Mouse (Mus musculus) heart, embryonic 12.5 days (tissue): ENCODE results near the gene Klhdc9. TPM values are rescaled to one million over a fixed set of nuclear protein-coding genes. Genes with fewer than 3 reads are reported as not detected.

Experiments
- ATAC-seq: fragments of 200-750 bp; cut with Nextera tagmentation; 2 replicates; pipeline ENCODE4 v1.8.0; 2017; ENCODE audit warnings: moderate TSS enrichment, moderate library complexity; ENCODE audit not compliant: insufficient number of reproducible peaks, low FRiP score
- H3K27ac ChIP-seq: fragments of 300-500 bp; sonication (generic); 2 replicates; pipeline ENCODE4 v1.5.1; 2016; ENCODE audit warnings: mild to moderate bottlenecking, moderate library complexity; ENCODE audit not compliant: poor library complexity, severe bottlenecking
- H3K27me3 ChIP-seq: fragments of 300-500 bp; sonication (generic); replicated peaks from 2 replicates; pipeline ENCODE4 v1.6.1; 2016; ENCODE audit warnings: mild to moderate bottlenecking, moderate library complexity
- H3K36me3 ChIP-seq: fragments of 300-500 bp; sonication (generic); 2 replicates; pipeline ENCODE4 v1.6.1; 2016; ENCODE audit warnings: mild to moderate bottlenecking, moderate library complexity
- H3K4me1 ChIP-seq: fragments of 300-500 bp; sonication (generic); replicated peaks from 2 replicates; pipeline ENCODE4 v1.6.1; 2016; ENCODE audit warnings: mild to moderate bottlenecking
- H3K4me2 ChIP-seq: fragments of 300-500 bp; sonication (generic); 2 replicates; pipeline ENCODE4 v1.6.1; 2016; ENCODE audit warnings: mild to moderate bottlenecking, moderate library complexity
- H3K4me3 ChIP-seq: fragments of 300-500 bp; sonication (generic); 2 replicates; pipeline ENCODE4 v1.5.1; 2016; ENCODE audit warnings: mild to moderate bottlenecking
- H3K9ac ChIP-seq: fragments of 300-500 bp; sonication (generic); 2 replicates; pipeline ENCODE4 v1.6.1; 2016; ENCODE audit warnings: mild to moderate bottlenecking, moderate library complexity
- H3K9me3 ChIP-seq: fragments of 300-500 bp; sonication (generic); replicated peaks from 2 replicates; pipeline ENCODE4 v1.6.1; 2016; ENCODE audit warnings: mild to moderate bottlenecking, moderate library complexity
- WGBS: fragments of 180-500 bp; shearing (Covaris S2); methylation state at CpG from one replicate; pipeline ENCODE4 v1.1.7; 2016; 5-methylcytosine and 5-hydroxymethylcytosine counted together
- polyA plus RNA-seq: library from polyadenylated mRNA; unstranded; fragments of >200 nt; fragmentation: Nextera tagmentation; extraction: Ambion mirVana; gene quantifications from 2 replicates; pipeline ENCODE4 v1.2.1, GENCODE M21; 2016

Klhdc9 gene
- polyA plus RNA-seq, 1 experiment from 2014 or later, result 0.46 TPM

- Histone ChIP-seq H3K4me3 (peak overlapping the region; percentile 34), H3K36me3 (no peaks in the 10 kb centered on the region), H3K27ac (no peak overlapping the region), H3K4me2 (peak overlapping the region; percentile 64), H3K9ac (no peak overlapping the region), H3K27me3 (peaks cover 36% of the 10 kb centered on the region), H3K9me3 (no peaks in the 10 kb centered on the region), H3K4me1 (peaks cover 18% of the 10 kb centered on the region)
- WGBS, result 5% methylated on average over 31 of the region's 31 CpGs
- 0 out of 2 replicates have a peak, but pooled peaks have one; percentile 54 for ATAC-seq
Observed at GRCm38 (mm10) chr1:171379935-171380599, 19.5 kb upstream of the Klhdc9 start.

GRCm38 (mm10) chr1:171378298-171378697 lies 17.7 kb upstream of the Klhdc9 start:
- peaks cover 25% of the 10 kb centered on the region for H3K4me1 ChIP-seq
- H3K36me3 ChIP-seq, result no peaks in the 10 kb centered on the region
- H3K27me3 ChIP-seq, result peaks cover 28% of the 10 kb centered on the region
- no peak for ATAC-seq
- 68% methylated on average over 6 of the region's 6 CpGs for WGBS
- H3K4me3 ChIP-seq, result no peak overlapping the region
- no peak overlapping the region for H3K9ac ChIP-seq
- H3K9me3 ChIP-seq, result no peaks in the 10 kb centered on the region
- no peak overlapping the region for H3K27ac ChIP-seq
- no peak overlapping the region for H3K4me2 ChIP-seq

GRCm38 (mm10) chr1:171375646-171376097 lies 15.1 kb upstream of the Klhdc9 start:
- H3K27me3 ChIP-seq, result peaks cover 34% of the 10 kb centered on the region
- H3K36me3 ChIP-seq, result no peaks in the 10 kb centered on the region
- no peak overlapping the region for H3K27ac ChIP-seq
- no peak overlapping the region for H3K4me3 ChIP-seq
- peaks cover 25% of the 10 kb centered on the region for H3K4me1 ChIP-seq
- H3K9ac ChIP-seq, result no peak overlapping the region
- WGBS, result 45% methylated on average over 9 of the region's 9 CpGs
- ATAC-seq, result no peak
- H3K9me3 ChIP-seq, result no peaks in the 10 kb centered on the region
- no peak overlapping the region for H3K4me2 ChIP-seq

GRCm38 (mm10) chr1:171373946-171374345 lies 13.3 kb upstream of the Klhdc9 start:
- H3K4me2 ChIP-seq, result 0 out of 2 replicates have a peak overlapping the region, but pooled peaks have one; percentile 2
- peaks cover 16% of the 10 kb centered on the region for H3K4me1 ChIP-seq

DNA sequence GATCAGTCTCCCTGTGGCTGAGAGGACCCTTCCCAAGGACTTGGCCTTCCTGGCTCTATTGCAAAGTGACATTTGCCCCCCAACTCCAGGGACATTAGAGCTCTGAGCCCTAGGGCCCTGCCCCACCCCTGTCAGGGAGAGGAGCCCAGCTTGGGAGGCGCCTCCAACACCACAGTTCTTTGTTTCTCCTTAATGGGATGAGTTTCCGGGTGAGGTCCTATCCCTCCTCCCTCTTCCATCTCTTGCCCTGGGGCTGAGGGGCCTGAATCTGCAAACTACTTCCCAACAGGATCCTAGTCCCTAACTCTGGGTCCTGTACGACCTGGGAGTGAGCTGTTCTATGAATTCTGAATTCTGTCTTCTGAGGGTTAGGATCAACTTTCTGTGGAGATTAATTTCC lies 12.3 kb upstream of the Klhdc9 start:
- Histone ChIP-seq H3K9ac (no peak overlapping the region), H3K9me3 (no peaks in the 10 kb centered on the region), H3K36me3 (no peaks in the 10 kb centered on the region), H3K27ac (no peak overlapping the region), H3K4me1 (peaks cover 16% of the 10 kb centered on the region), H3K4me2 (no peak overlapping the region), H3K4me3 (no peak overlapping the region), H3K27me3 (peaks cover 29% of the 10 kb centered on the region)
- 64% methylated on average over 3 of the region's 3 CpGs for WGBS
- ATAC-seq, result no peak

More at GRCm38 (mm10) chr1:171373946-171374345, 13.3 kb upstream of the Klhdc9 start:
- Histone ChIP-seq H3K27me3 (peaks cover 26% of the 10 kb centered on the region), H3K27ac (no peak overlapping the region), H3K4me3 (no peak overlapping the region), H3K9ac (no peak overlapping the region), H3K36me3 (no peaks in the 10 kb centered on the region), H3K9me3 (no peaks in the 10 kb centered on the region)
- no peak for ATAC-seq
- 1% methylated on average over 4 of the region's 4 CpGs for WGBS

GRCm38 (mm10) chr1:171369845-171370556 lies 9.4 kb upstream of the Klhdc9 start, which contains the start of gene Nectin4:
Gene Nectin4 (plus strand): TSS chr1:171370099.
- no peaks in the 10 kb centered on the region for H3K9me3 ChIP-seq
- no peak within 1 kb of the TSS for H3K27ac ChIP-seq
- peaks cover 35% of the 10 kb centered on the region for H3K27me3 ChIP-seq
- no peak within 1 kb of the TSS for H3K9ac ChIP-seq
- H3K4me2 ChIP-seq, result no peak within 1 kb of the TSS
- no peak within 1 kb of the TSS for H3K4me3 ChIP-seq
- no peak for ATAC-seq
- WGBS, result 36% methylated on average over 20 of the region's 20 CpGs
- H3K4me1 ChIP-seq, result 0 out of 2 replicates have a peak, but pooled peaks cover 8% of the 10 kb centered on the region
- no peaks in the 10 kb centered on the region for H3K36me3 ChIP-seq

GRCm38 (mm10) chr1:171365934-171366333 lies 5.3 kb upstream of the Klhdc9 start:
- no peak overlapping the region for H3K4me2 ChIP-seq
- H3K4me3 ChIP-seq, result no peak overlapping the region
- 63% methylated on average over 7 of the region's 7 CpGs for WGBS
- H3K27ac ChIP-seq, result no peak overlapping the region
- H3K9me3 ChIP-seq, result no peaks in the 10 kb centered on the region
- no peaks in the 10 kb centered on the region for H3K36me3 ChIP-seq
- peaks cover 17% of the 10 kb centered on the region; the same call in 1 of the 2 replicates for H3K27me3 ChIP-seq
- H3K9ac ChIP-seq, result no peak overlapping the region
- ATAC-seq, result no peak
- peaks cover 3% of the 10 kb centered on the region for H3K4me1 ChIP-seq

DNA sequence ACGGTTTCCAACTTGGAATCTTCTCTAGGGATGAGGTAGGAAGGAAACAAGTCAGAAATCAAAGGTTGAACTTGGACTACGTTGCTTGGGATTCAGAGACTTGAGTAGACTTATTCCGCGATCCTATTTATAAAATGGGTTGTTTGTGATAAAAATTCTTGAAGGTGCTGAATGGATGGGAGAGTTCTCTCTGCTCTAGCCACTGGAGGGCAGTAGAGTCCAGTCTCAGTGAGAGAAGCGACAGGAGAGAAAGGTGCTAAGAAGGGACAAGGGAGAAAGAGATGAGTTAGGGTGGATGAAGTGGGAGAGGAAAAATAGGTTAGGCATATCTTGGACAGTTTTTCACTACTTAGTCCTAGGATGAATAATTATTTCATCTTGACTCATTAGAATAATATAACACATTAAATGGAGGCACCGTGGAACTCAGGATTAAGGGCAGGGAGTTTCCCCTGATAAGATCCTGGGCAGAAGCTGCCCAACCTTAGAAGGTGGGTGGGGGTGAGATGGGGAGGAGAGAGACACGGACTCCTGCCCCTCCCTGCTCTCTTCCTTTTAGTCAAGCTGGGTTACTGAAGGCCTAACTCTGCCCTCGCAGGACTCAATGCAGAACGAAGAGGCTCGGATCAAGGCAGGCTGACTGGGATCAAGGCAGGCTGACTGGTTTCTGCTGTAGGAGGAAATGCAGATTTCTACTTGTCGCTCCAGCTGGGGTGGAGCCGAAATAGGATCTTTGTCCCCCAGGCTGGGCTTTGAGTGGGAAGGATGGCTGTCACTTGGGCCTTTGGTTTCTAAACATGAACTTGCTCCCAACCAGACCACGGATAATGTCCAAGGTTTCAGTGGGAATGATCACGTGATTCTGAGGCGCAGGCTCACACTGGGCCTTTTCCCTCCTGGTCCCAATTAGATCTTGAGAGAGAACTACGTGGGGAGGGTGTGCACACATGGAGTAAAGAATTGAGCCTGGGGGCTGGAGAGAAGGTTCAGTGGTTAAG lies 807 bp upstream of the Klhdc9 start:
- 25% methylated on average over 16 of the region's 16 CpGs for WGBS
- H3K9ac ChIP-seq, result peak overlapping the region; percentile 70
- no peak overlapping the region for H3K27ac ChIP-seq
- H3K9me3 ChIP-seq, result peaks cover 6% of the 10 kb centered on the region; the same call in 1 of the 2 replicates
- H3K27me3 ChIP-seq, result no peaks in the 10 kb centered on the region
- peaks cover 30% of the 10 kb centered on the region for H3K36me3 ChIP-seq
- H3K4me3 ChIP-seq, result peak overlapping the region; percentile 57
- peaks cover 10% of the 10 kb centered on the region for H3K4me1 ChIP-seq
- peak; percentile 59; the same call in 1 of the 2 replicates for ATAC-seq
- peak overlapping the region; percentile 86 for H3K4me2 ChIP-seq

DNA sequence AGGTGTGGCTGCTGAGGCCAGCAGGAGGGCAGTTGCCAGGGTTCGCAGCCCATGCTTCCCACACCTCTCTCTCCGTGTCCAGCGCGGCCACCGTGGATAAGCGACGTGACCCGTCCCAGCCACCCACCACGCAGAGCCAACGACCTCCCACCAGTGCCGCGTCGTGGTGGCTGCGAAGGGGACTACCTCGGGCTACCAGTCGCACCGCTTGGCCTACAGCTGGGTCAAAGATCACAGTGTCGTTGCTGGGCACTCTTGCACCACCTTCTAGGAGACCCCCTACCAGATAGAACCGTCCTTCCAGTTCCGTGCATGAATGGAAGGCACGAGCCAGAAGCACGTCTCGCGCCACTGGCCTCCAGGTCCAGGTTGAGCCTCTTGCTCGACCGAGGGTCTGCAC lies 345 bp downstream of the Klhdc9 start:
- peak; percentile 30; the same call in 1 of the 2 replicates for ATAC-seq
- H3K9ac ChIP-seq, result peak overlapping the region; percentile 70
- no peaks in the 10 kb centered on the region for H3K27me3 ChIP-seq
- WGBS, result 8% methylated on average over 26 of the region's 26 CpGs
- peak overlapping the region; percentile 57 for H3K4me3 ChIP-seq
- no peak overlapping the region for H3K27ac ChIP-seq
- peaks cover 31% of the 10 kb centered on the region for H3K36me3 ChIP-seq
- peaks cover 10% of the 10 kb centered on the region for H3K4me1 ChIP-seq
- peaks cover 7% of the 10 kb centered on the region; the same call in 1 of the 2 replicates for H3K9me3 ChIP-seq
- H3K4me2 ChIP-seq, result peak overlapping the region; percentile 86

DNA sequence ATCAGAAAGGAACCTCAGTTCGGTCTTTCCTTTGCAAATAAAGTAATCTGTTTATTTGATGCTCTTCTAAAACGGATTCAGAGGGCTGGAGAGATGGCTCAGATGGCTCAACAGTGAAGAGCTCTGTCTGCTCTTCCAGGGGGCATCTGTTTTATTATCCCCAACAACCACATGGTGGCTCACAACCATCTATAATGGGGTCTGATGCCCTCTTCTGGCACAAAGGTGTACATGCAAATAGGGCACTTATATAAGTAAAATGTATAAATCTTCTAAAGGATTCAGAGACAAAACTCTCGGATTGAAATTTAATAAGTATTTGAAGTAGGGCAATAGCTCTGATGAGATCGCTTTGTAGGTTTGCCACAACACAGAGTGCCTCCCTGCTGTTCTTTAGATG lies 2.2 kb downstream of the Klhdc9 start:
- no peak for ATAC-seq
- 70% methylated on average over 4 of the region's 4 CpGs for WGBS

More for the DNA sequence above, 2.2 kb downstream of the Klhdc9 start:
- no peak overlapping the region for H3K9ac ChIP-seq
- H3K36me3 ChIP-seq, result peaks cover 31% of the 10 kb centered on the region
- H3K27me3 ChIP-seq, result no peaks in the 10 kb centered on the region
- peaks cover 10% of the 10 kb centered on the region for H3K4me1 ChIP-seq
- H3K27ac ChIP-seq, result no peak overlapping the region
- H3K4me2 ChIP-seq, result no peak overlapping the region
- H3K4me3 ChIP-seq, result no peak overlapping the region
- H3K9me3 ChIP-seq, result peaks cover 7% of the 10 kb centered on the region; the same call in 1 of the 2 replicates
